Mouse (Mus musculus): ENCODE results near the gene Magi2. TPM values are rescaled to one million over a fixed set of nuclear protein-coding genes. Genes with fewer than 3 reads are reported as not detected.
A peak's percentile ranks its signal among the peaks of the same experiment; 100 is the strongest.

Magi2 gene
- polyA plus RNA-seq, 1 experiment from 2014 or later = 2.4 TPM

GRCm38 (mm10) chr5:20378071-20378800 lies 1151.4 kb downstream of the Magi2 start:
- H3K27me3 ChIP-seq = peaks cover 14% of the 10 kb centered on the region
- ATAC-seq (no peak), DNase-seq (ENCODE audit: low read depth, low spot score) (no peak)
- TF ChIP-seq CTCF (IDR thresholded peaks at IDR 0.05) = no peak
- in situ Hi-C loops (cut with MboI; ENCODE audit: low pct_unique_long_range_greater_than_20kb) = no loop called here
- ChIA-PET POLR2A (no interaction called here), CTCF (no interaction called here)

GRCm38 (mm10) chr5:20404533-20404932 lies 1177.7 kb downstream of the Magi2 start:
- CTCF ChIA-PET = no interaction called here
- ATAC-seq (no peak), DNase-seq (ENCODE audit: low read depth, low spot score) (no peak)
- H3K27me3 ChIP-seq = peaks cover 23% of the 10 kb centered on the region
- TF ChIP-seq CTCF (IDR thresholded peaks at IDR 0.05) = no peak
- in situ Hi-C loops (cut with MboI; ENCODE audit: low pct_unique_long_range_greater_than_20kb) = no loop called here
- POLR2A ChIA-PET = interaction anchor here (0.7 kb wide), 1 partner anchor 20 kb away, joined by 3 read pairs; no protein-coding TSS in a partner anchor

DNA sequence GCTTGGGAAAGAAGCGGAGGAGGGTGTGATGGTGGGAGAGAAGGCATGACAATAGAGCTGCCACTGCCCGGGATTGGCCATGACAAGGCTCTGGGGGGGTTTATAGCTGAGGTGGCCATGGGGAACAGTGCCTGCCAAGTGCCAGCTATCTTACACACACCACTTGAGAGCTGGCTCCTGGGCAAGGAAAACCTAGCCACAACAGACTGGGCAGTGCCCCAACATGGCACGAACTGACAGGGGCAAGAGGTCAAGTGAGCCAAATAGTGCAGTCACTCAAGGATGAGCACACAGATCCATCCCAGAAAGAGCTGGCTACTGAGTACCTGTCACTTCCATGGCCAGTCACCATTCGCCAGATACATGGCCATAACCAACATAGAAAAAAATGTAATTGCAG lies 1179.8 kb downstream of the Magi2 start:
- peaks cover 24% of the 10 kb centered on the region for H3K27me3 ChIP-seq
- POLR2A ChIA-PET = no interaction called here
- CTCF ChIA-PET = interaction anchor here (1.2 kb wide), 1 partner anchor 18 kb away, joined by 3 read pairs; no protein-coding TSS in a partner anchor
- no peak for TF ChIP-seq CTCF (IDR thresholded peaks at IDR 0.05)
- ATAC-seq (no peak), DNase-seq (ENCODE audit: low read depth, low spot score) (no peak)
- in situ Hi-C loops (cut with MboI; ENCODE audit: low pct_unique_long_range_greater_than_20kb) = no loop called here

DNA sequence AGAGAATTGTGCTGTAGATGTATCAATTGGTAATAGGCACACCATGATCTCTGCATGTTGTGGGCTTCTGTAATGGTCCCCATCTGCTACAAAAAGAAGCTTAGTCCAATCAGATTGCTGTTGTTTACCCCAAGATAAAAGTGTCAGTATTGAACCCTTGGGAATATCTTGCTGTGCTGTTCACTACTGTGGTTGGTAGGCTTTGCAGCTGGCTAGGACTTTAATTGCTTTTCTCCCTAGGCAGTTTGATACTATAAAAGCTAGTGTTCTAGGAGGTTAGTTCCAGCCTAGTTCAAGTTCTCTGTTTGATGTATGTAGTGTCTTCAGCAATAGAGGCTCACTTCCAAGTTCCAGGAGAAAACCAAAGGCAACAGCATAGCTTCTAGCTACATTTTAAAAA lies 1188.5 kb downstream of the Magi2 start:
- peaks cover 3% of the 10 kb centered on the region for H3K27me3 ChIP-seq
- in situ Hi-C loops (cut with MboI; ENCODE audit: low pct_unique_long_range_greater_than_20kb) = no loop called here
- ATAC-seq (no peak), DNase-seq (ENCODE audit: low read depth, low spot score) (no peak)
- TF ChIP-seq CTCF (IDR thresholded peaks at IDR 0.05) = no peak
- CTCF ChIA-PET = no interaction called here
- POLR2A ChIA-PET = no interaction called here

DNA sequence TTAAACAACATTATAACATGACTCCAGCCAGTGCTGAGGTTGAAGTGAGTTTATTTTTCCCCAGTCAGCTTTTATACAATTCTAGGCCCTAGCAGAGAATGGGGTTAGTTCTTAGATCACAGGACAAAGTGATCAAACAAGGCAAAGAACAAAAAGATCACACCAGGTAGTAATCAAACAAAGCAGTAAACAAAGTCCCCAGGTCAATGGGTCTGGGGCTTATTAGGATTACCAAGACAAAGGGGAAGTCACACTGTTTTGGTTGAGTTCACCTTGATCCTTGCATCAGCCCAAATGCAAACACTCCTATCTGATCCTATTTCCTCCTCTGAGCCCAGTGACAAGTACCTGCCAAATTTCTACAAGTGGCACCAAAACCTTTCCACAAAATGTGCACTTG lies 1190.5 kb downstream of the Magi2 start:
- no peak for DNase-seq (ENCODE audit: low read depth, low spot score)
- POLR2A ChIA-PET = no interaction called here
- in situ Hi-C loops (cut with MboI; ENCODE audit: low pct_unique_long_range_greater_than_20kb) = no loop called here
- no peak for TF ChIP-seq CTCF (IDR thresholded peaks at IDR 0.05)
- CTCF ChIA-PET = no interaction called here
- peaks cover 3% of the 10 kb centered on the region for H3K27me3 ChIP-seq
- ATAC-seq = no peak

DNA sequence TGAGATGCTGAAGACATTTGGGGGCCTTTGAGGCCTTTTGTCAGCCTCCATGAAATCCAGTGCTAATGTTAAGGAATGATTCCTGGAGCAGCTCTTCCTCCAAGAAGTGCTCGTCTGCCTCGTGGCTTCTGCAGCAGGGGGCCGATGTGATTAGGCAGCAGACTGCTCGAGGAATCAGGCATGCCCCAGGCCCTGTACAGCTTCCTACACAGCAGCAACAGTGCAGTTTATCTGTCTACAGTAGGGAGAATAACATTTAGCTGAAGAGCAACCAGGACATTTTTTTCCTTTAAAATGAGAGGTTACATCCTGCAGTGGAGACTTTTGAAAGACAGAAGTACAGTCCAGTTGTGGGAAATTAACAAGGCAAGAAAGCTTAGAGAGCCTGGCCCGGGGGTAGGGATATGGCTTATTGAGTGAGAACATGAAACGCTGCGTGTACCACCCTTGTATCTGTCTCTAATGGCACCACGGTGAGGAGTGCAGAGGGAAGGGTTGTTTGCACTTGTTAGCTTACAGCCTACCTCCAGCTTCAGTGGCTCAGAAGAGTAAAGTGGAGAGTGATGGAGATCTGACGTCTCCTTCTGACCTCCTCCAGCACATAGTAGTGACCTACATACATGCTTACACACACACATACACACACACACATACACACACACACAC lies 1205.4 kb downstream of the Magi2 start:
- TF ChIP-seq CTCF (IDR thresholded peaks at IDR 0.05) = no peak
- in situ Hi-C loops (cut with MboI; ENCODE audit: low pct_unique_long_range_greater_than_20kb) = no loop called here
- no peak for DNase-seq (ENCODE audit: low read depth, low spot score)
- no peak for ATAC-seq
- no peaks in the 10 kb centered on the region for H3K27me3 ChIP-seq
- POLR2A ChIA-PET = no interaction called here
- CTCF ChIA-PET = interaction anchor here (1.0 to 1.4 kb wide), 2 partner anchors 10 to 58 kb away, joined by 3 read pairs; no protein-coding TSS in a partner anchor

DNA sequence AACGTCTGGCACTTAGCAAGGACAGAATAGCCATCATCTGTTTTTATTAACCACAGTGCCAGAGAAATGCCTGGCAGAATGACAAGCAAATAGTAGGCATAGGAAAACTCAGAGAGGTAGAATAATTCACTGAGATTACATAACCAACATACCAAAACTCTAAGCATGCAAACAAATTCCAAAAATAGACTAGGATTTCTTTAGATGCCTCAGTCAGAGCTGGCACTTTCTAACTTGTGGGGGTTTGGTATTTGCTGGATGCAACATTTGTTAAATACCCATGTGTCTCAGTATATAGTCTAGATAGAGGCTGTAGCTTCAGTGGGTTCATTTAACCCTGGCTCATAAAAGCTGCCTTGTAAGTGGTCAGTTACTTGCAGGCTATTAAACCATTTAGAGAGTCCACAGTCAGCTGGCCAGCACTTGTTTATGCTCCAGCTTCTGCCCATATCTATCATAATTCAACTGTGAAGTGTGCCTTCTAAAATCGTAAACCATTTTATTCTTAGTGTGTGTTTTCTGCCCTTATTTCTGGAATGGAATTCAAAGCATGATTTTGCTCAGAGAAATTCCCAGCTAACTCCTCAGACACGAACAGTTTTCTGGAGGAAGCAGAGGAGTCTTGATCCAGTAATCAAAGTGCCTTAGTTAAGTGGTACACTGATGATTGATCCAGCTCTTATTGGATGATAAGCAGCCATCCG lies 1219.8 kb downstream of the Magi2 start:
- no peak for TF ChIP-seq CTCF (IDR thresholded peaks at IDR 0.05)
- ChIA-PET CTCF (interaction anchor here (1.0 to 1.5 kb wide), 2 partner anchors 39 to 83 kb away, joined by 3 to 5 read pairs; no protein-coding TSS in a partner anchor), POLR2A (no interaction called here)
- no peaks in the 10 kb centered on the region for H3K27me3 ChIP-seq
- DNase-seq (ENCODE audit: low read depth, low spot score) (peak; percentile 33), ATAC-seq (peak; percentile 89)
- in situ Hi-C loops (cut with MboI; ENCODE audit: low pct_unique_long_range_greater_than_20kb) = no loop called here

GRCm38 (mm10) chr5:20456106-20456505 lies 1229.3 kb downstream of the Magi2 start:
- no peak for TF ChIP-seq CTCF (IDR thresholded peaks at IDR 0.05)
- DNase-seq (ENCODE audit: low read depth, low spot score) (no peak), ATAC-seq (no peak)
- in situ Hi-C loops (cut with MboI; ENCODE audit: low pct_unique_long_range_greater_than_20kb) = no loop called here
- POLR2A ChIA-PET = no interaction called here
- peaks cover 11% of the 10 kb centered on the region for H3K27me3 ChIP-seq
- CTCF ChIA-PET = no interaction called here

DNA sequence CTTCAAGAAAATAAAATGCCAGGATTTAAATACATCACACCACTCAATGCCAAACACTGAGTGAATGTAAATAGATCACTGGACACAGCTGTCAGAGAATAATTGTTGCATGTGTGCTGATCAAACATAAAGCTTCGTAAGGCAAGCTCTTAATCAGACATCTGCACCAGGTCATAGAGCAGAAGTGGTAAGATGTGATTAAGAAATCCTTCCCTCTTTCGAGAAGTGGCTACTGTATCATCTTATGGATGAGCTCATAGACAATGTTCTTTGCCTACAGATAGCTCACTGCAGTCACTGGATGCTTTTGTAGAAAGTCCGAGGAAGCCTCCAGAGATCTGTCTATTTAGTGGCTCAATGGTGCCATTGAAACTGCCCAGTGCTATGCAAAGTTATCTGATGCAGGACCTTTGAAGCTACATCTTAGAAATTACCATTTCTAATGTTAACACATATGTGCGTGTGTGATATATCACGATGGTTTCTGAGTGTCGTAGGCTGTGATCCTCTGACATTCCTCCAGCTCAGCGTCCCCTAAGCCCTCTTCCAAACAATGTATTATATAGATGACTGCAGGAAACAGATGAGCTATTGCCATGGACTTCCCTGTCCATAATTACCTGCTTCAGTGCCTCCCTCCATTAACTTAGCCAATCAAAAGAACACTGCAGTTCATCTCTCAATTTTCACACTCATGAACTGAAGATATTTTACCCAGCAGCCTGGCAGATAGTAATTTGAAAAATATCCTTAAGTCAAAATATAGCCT lies 1231.1 kb downstream of the Magi2 start:
- no peak for TF ChIP-seq CTCF (IDR thresholded peaks at IDR 0.05)
- DNase-seq (ENCODE audit: low read depth, low spot score) (no peak), ATAC-seq (no peak)
- CTCF ChIA-PET = no interaction called here
- H3K27me3 ChIP-seq = peaks cover 18% of the 10 kb centered on the region
- POLR2A ChIA-PET = no interaction called here
- in situ Hi-C loops (cut with MboI; ENCODE audit: low pct_unique_long_range_greater_than_20kb) = no loop called here

DNA sequence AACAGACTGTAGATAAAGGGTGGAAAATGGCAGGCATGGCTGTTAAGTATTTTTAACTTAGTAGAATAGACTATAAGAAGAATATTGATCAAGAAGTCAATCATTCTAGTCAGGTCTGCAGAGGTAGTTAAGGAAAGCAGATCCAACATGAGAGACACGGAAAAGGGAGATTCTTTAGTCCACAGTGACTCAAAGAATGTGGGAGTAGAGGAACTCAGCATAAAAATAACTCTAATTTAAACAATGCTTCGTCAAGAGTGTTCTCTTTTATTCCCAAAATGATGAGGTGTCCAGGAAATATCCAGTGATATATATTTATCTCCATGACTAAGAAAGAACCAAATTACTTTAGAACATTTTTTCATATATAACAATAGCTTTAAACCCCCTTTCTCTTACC lies 1234.9 kb downstream of the Magi2 start:
- in situ Hi-C loops (cut with MboI; ENCODE audit: low pct_unique_long_range_greater_than_20kb) = no loop called here
- ATAC-seq (no peak), DNase-seq (ENCODE audit: low read depth, low spot score) (no peak)
- ChIA-PET POLR2A (no interaction called here), CTCF (interaction anchor here (2.0 kb wide), 1 partner anchor 8 kb away, joined by 9 read pairs; no protein-coding TSS in a partner anchor)
- H3K27me3 ChIP-seq = peaks cover 10% of the 10 kb centered on the region
- TF ChIP-seq CTCF (IDR thresholded peaks at IDR 0.05) = no peak

Data from Patski (cell line).